Mouse (Mus musculus) cerebellum, postnatal 36 days (tissue): ENCODE data around the gene Mgmt.

Source experiments
- DNase-seq, 2 experiments: peaks; one replicate each; pipeline ENCODE4 v3.0.0; 2021 to 2022; ENCODE audit warnings: mixed read lengths in 2 of 2

Gene Mgmt

GRCm38 (mm10) chr7:137138101-137138500 lies 243.7 kb downstream of the Mgmt start:
- no peak for DNase-seq

- DNase-seq: no peak
These were observed 245.9 kb downstream of the Mgmt start for GRCm38 (mm10) chr7:137140321-137140720.

- no peak for DNase-seq
These were observed 247.0 kb downstream of the Mgmt start for GRCm38 (mm10) chr7:137141386-137141785.

GRCm38 (mm10) chr7:137147101-137147500 lies 252.7 kb downstream of the Mgmt start:
- DNase-seq: no peak

- no peak for DNase-seq
These were observed 257.4 kb downstream of the Mgmt start for GRCm38 (mm10) chr7:137151854-137152253.

- no peak for DNase-seq
These were observed 260.2 kb downstream of the Mgmt start for GRCm38 (mm10) chr7:137154623-137155022.

- DNase-seq: no peak
These were observed 264.7 kb downstream of the Mgmt start for GRCm38 (mm10) chr7:137159086-137159485.

GRCm38 (mm10) chr7:137172278-137172677 lies 277.9 kb downstream of the Mgmt start:
- DNase-seq: no peak
